In genomic region chr10:80262169-80262568, GRCm38 (mm10) we compare ENCODE assay signal across 1 mouse cellular context.
TF ChIP-seq lines count a peak whose summit lies in the region.

No protein-coding gene starts in this region.

TF ChIP-seq in MEL, 35 proteins besides CTCF, POLR2A, EP300 and RAD21 (continued from another document):
- TF ChIP-seq MAX (IDR thresholded peaks at IDR 0.05; ENCODE audit: low read length) (no peak), MEF2A (IDR thresholded peaks at IDR 0.05; ENCODE audit: extremely low read depth, insufficient replicate concordance, low read depth, low read length, poor library complexity, severe bottlenecking) (no peak), KAT2A (conservative IDR thresholded peaks at IDR 0.05; ENCODE audit: low read depth, low read length) (no peak), ZMIZ1 (IDR thresholded peaks at IDR 0.05; ENCODE audit: low read depth, low read length) (no peak), TBP (IDR thresholded peaks at IDR 0.05; ENCODE audit: low read depth, low read length) (no peak), SIN3A (IDR thresholded peaks at IDR 0.05; ENCODE audit: low read length) (no peak), UBTF (IDR thresholded peaks at IDR 0.05; ENCODE audit: borderline replicate concordance, insufficient read depth, low read depth, low read length) (no peak), ZNF384 (IDR thresholded peaks at IDR 0.05; ENCODE audit: low read depth, low read length) (no peak), MYB (IDR thresholded peaks at IDR 0.05; ENCODE audit: low read depth, low read length) (no peak)
TF ChIP-seq in MEL: peak in this region for 0.
